Mouse (Mus musculus): ENCODE measurements around the gene Vmn1r236. TPM values are rescaled to one million over a fixed set of nuclear protein-coding genes. Genes with fewer than 3 reads are reported as not detected.

Vmn1r236 gene
- polyA plus RNA-seq (2021; fragmentation: Nextera tagmentation): not detected in 2 replicates
- long read RNA-seq, experiment 1: 0 reads
- long read RNA-seq, experiment 2: 0 reads

DNA sequence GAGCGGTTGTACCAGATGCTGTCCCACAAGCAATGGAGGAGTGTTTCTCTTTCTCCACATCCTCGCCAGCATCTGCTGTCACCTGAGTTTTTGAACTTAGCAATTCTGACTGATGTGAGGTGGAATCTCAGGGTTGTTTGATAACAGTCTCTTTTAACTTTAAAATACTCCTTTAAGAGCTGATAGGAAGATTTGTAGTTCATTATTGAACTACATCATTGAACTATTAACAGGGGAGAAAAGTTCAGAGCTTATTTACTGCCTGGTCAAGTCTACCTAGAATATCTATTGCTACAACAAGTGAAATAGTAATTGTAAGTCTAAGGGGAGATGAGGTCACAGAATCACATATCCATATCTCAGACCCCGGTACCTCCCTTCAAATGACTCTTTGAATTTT, at the start of gene Vmn1r236:
Vmn1r236 (plus strand) TSS at position 301 of the 400 bp plus-strand sequence.

DNA sequence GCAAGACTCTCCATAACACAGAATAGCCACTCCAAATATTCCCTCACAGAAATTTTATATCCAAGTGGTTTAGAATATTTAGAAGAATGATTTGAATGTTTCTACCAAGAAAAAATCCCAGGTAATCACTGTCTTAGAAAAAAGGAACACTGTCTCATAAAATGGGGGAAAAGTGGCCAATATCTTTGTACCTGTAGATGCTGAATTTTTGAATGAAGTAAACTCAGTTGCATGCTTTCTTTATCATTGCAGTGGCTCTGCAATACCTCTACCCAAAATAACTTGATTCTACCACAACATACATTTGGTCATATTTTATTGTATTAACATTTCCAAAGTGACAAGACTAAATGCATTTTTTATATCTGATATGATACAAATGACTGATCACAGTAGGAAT, 26.6 kb upstream of the Vmn1r236 start, which contains the start of gene Vmn1r235:
Vmn1r235 (plus strand) TSS at position 301 of the 400 bp plus-strand sequence.

DNA sequence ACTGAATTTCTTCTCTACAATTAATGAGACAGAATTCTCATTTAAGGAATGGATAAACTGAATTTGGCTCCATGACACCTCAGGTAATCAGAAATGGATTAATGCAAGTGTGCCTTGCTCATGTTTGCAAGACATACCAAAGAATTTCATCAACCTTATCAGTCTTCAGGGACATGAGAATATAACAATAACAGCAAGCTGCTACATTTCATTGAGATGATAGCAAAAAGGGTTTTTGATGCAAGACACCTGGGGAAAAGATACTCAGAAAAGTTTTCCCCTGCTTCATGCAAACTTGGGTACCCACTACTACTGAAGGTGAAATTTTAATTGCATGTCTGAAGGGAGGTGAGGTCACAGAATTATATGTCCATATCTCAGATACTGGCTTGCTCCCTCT, 28.8 kb downstream of the Vmn1r236 start, which contains the start of gene Vmn1r237:
Vmn1r237 (plus strand) TSS at position 301 of the 400 bp plus-strand sequence.

Small RNAs within 50 kb of the gene (microRNA-seq; reads per million reads assigned to microRNA genes)
- not detected for gene Gm26384

Other genes with a start within 250 kb of the Vmn1r236 start
- not detected in 2 replicates for gene Vmn1r234, start 56.9 kb upstream of the Vmn1r236 start, polyA plus RNA-seq (2021; fragmentation: Nextera tagmentation)
- gene Vmn1r235, start 26.5 kb upstream of the Vmn1r236 start, polyA plus RNA-seq (2021; fragmentation: Nextera tagmentation): not detected in 2 replicates
- not detected in 2 replicates for gene Vmn1r237, start 28.9 kb downstream of the Vmn1r236 start, polyA plus RNA-seq (2021; fragmentation: Nextera tagmentation)
- 1.2 and 1.3 TPM in 2 replicates for gene Zfp677, start 100.8 kb downstream of the Vmn1r236 start, polyA plus RNA-seq (2021; fragmentation: Nextera tagmentation)
- gene Zfp54, start 140.3 kb downstream of the Vmn1r236 start, polyA plus RNA-seq (2021; fragmentation: Nextera tagmentation): 0.72 and 1.0 TPM in 2 replicates
- 3.2 and 4.1 TPM in 2 replicates for gene Zfp51, start 167.4 kb downstream of the Vmn1r236 start, polyA plus RNA-seq (2021; fragmentation: Nextera tagmentation)
- gene Zfp53, start 206.1 kb downstream of the Vmn1r236 start, polyA plus RNA-seq (2021; fragmentation: Nextera tagmentation): 2.9 and 3.2 TPM in 2 replicates

All from layer of hippocampus, adult 6 months (tissue).